Mouse (Mus musculus) thymus, postnatal 4 days (tissue): ENCODE measurements around the gene Iqcf3.
"Not testable (repeated sequence)": the region's sequence is repeated elsewhere in the genome, so short reads cannot be mapped to it uniquely, and the experiment has no call there.

Experiments used
- DNase-seq: peaks from one replicate; pipeline ENCODE4 v3.0.0; 2021

The Iqcf3 gene

DNA sequence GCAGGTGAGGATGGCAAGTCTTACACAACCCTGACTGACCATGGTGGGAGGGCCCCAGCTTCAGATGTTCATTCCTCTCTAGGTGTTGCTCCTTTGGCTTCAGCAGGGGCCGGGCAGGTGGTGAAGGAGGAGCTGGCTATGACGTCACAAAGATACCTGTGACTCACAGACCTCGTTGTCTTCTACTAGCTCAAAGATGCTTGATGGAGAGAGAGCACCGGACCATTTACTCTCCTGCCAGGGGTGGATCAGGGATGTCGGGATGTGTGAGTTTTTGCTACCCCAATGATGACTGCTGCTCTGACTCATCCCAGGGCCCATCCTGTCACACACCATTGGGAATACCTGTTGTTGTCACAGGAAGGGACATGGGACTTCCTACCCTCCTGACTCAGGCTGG, at the start of gene Iqcf3:
TSS of gene Iqcf3 (minus strand) at position 101 of the 400 bp plus-strand sequence.
- no peak for DNase-seq

- no peak for DNase-seq
Measured at GRCm38 (mm10) chr9:106610727-106611126, 49.3 kb upstream of the Iqcf3 start.

GRCm38 (mm10) chr9:106600546-106600945, 39.1 kb upstream of the Iqcf3 start:
- peak; percentile 62 for DNase-seq

DNA sequence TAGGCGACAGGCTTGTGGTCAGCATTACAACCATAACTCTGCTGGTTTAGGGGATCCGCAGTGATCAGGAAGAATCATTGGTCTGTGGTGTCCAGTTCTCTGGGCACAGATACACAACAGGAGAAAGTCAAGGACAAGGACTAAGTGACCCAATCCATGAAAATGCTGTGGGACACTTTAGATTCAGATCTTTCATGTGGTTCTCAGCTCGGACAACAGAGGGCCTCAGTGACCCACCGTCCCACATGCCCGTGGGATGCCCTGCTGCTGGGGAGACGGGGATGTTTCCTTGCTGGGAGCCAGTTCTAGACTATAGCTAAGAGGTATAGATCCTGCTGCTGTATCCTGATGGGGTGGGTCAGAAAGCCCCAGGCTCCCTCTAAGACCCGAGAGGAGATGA, 37.0 kb upstream of the Iqcf3 start:
- no peak for DNase-seq

GRCm38 (mm10) chr9:106595836-106596235, 34.4 kb upstream of the Iqcf3 start:
- no peak for DNase-seq

DNA sequence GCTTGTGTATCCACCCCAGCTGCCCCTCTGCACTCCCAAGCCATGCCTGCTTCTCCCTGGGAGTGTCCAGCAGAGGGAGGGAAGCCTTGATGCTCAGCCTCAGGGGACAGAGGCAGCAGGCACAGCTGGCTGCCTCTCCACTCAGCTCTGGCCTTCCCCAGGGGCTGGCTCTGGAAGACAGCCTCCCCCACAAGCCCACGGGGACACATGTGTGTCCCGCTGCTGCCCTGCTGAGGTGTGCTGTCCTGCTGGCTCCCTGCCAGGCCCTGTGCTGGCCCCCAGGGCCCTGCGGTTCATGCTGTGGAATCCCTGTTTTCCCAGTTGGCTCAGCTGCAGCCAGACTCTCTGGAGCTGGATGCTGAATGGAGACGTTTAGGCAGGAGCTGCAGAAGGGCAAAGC, 34.0 kb upstream of the Iqcf3 start:
- not testable (repeated sequence) for DNase-seq

DNA sequence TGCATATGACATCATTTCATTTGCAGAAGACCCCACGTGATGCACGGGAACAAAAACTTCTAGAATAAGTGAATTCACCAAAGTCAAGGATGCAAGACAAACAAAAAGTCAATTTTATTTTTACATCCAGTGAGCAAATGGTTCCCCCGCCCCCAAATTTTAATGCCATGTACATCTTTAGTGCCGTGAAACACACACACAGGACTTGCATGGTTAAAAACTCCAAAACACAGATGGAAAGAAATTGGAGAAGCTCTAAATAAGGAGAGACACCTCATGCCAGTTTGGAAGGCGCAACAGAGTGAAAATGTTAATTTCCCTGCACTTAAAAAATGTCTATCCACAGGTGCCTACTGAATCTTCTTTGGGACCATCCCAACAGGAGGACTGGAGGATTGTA, 30.7 kb upstream of the Iqcf3 start:
- DNase-seq: no peak

DNA sequence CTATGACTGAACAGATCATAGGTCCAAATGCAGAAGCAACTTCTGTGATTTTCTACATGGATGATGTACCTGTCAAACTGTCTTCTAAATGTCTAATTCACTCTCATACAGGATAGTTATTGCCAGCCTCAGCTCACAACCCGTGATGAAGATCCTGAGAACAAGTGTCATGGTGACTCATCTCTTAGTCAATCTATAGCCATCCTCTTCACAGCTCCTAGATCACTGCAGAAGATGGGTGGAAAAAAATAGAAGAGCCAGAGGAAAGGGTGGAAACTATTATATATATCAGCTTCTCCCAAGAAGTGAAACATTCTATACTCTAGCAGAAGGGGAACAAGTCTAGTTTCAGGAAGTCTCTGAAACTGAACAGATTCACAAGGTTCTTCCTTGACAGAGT, 21.1 kb upstream of the Iqcf3 start:
- DNase-seq: no peak

- no peak for DNase-seq
Measured at GRCm38 (mm10) chr9:106580016-106580415, 18.6 kb upstream of the Iqcf3 start.

DNA sequence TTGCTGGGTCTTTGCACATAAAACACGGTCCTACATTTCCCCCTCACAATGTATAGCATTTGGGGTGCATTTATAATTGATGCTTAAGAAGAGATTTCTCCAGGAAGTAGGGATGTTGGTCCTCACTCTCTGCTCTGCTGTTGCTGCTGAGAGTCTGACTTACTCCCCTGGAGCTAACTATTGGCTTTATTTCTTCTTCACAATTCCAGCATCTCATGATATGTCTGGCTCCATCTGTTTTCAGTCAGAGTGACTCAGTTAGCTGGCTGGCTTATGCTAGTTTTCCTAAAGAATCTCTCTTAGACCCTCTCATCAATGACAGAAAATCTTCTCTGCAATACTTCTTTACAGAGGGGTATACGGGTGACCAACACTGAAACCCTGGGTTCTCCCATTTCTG, 14.7 kb upstream of the Iqcf3 start:
- no peak for DNase-seq

- DNase-seq: no peak
Measured at GRCm38 (mm10) chr9:106573366-106573765, 11.9 kb upstream of the Iqcf3 start.

GRCm38 (mm10) chr9:106572186-106572585, 10.8 kb upstream of the Iqcf3 start:
- no peak for DNase-seq

- no peak for DNase-seq
Measured at GRCm38 (mm10) chr9:106570896-106571295, 9.5 kb upstream of the Iqcf3 start, which contains the start of gene Iqcf4. Iqcf4 (minus strand) TSS chr9:106570996.

- DNase-seq: peak; percentile 38
Measured at GRCm38 (mm10) chr9:106566437-106566836, 5.0 kb upstream of the Iqcf3 start.

DNA sequence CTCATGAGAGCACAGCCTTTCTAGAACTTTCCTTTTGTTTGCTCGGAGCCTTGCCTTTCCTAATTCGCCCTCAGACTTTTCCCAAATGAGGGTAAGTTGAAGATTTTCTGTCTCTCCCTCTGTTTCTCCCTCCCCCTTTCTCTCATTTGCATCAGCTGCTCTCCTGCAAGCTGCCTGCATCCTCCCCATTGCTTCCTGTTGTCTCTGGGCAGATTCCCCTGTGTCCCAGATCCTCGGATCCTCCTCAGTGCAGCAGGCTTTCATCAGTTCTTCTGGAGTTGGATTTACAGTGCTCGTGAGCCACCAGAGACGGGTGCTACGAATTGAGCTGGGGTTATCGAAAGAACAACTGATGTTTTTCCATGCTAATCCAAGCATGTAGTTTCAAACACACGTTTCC, 2.6 kb upstream of the Iqcf3 start:
- DNase-seq: no peak

DNA sequence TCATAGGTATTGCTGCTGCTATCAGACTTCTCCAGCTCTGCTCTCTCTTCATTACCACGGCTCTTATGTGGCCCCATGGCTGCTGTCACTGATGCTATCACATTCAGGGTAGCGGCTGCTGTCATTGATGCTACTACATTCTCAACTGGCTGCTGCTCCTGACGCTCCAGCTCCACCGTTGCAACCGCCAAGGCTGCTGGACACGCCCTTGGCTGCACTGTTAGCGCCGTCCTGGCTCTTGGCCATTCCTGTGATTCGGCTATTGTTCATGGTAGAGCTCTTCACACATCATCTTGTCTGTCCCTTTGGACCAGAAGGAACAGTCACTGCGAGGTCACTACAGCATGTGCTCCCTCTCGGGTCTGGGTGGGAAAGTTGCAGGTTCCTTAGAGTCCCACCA, 860 bp upstream of the Iqcf3 start:
- no peak for DNase-seq

- no peak for DNase-seq
Measured at GRCm38 (mm10) chr9:106534975-106535374, 26.5 kb downstream of the Iqcf3 start.

DNA sequence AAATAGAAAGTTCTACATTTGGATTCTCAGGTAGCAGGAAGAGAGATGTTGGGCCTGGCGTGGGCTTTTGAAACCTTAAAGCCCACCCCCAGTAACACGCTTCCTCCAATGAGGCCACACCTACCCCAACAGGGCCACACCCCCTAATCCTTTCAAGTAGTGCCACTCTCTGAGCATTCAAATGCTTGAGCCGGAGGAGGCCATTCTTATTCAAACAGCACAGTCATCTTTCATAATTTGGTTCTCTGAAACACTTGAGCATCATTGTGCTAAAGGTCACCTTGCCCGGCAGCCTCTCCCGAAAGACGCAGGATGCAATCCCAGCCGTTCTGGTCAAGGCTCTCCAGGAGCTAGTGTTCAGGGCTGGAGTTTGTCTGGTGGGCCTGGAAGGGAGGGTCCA, 27.1 kb downstream of the Iqcf3 start:
- DNase-seq: no peak

GRCm38 (mm10) chr9:106531833-106532232, 29.6 kb downstream of the Iqcf3 start:
- peak; percentile 38 for DNase-seq

GRCm38 (mm10) chr9:106519909-106520308, 41.5 kb downstream of the Iqcf3 start:
- DNase-seq: no peak

DNA sequence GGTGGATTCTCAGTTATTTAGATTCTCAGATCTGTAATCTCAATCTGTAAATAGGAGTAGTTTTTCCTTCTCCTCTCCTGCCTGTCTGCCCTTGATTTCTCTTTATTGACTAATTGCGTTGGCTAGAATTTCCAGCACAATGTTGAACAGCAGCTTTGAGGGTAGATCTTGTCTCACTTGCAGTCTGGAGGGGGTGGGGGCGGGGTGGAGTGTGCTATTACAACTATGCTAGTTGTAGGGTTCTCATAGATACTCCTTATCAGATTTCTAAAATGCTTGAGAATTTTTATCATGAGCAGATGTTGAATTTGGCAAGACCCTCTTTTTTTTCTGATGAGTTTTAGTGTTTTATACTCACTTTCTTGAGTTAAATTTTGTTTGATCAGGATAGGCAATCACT, 42.0 kb downstream of the Iqcf3 start:
- no peak for DNase-seq

GRCm38 (mm10) chr9:106514273-106514672, 47.2 kb downstream of the Iqcf3 start, which contains the start of gene Iqcf5:
Iqcf5 (plus strand) TSS chr9:106514573.
- DNase-seq: no peak

- DNase-seq: no peak
Measured at GRCm38 (mm10) chr9:106513566-106513965, 47.9 kb downstream of the Iqcf3 start.

DNA sequence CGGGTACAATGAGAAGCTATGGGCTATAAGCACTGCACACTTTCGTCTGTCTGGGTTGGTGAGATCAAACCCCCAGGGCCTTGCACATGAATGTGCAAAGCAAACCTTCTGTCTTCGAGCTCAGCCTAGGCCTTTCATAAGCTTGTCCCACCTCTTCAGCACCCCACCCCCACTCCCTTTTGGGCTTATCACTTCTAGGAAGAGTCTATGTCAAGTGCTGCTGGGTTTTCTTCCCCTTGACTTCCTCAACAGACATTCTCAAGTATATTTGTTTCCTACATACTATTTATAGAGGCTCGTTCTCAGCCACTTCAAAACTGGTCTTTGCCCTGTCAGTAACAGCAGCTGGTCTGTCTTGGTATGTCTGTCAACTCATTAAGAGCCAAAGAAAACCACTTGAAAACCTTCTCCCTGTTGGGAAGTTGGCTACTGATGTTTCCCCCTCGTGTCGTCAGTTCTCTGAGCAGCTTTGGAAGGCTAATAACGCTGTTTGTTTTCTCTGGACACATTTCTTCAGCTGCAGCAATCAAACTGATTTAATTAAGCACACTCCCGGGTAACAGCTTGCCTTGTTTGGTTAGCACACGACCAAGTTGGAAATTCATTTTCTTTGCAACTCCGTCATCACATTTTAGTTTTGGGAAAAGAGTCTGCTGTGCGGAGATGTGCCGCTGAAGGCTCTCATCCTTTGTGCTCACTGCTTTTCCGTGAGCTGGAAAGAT, 48.5 kb downstream of the Iqcf3 start:
- DNase-seq: no peak

- no peak for DNase-seq
Measured at GRCm38 (mm10) chr9:106509356-106509755, 52.1 kb downstream of the Iqcf3 start.
